Mouse (Mus musculus): ENCODE results near the gene Gatad2a. TPM values are rescaled to one million over a fixed set of nuclear protein-coding genes. Genes with fewer than 3 reads are reported as not detected.

Gene Gatad2a
- polyA plus RNA-seq, 1 experiment, result 51.1 TPM

- DNase-seq (ENCODE audit: low read depth), result no peak
Measured at GRCm38 (mm10) chr8:69937466-69937865, 58.7 kb downstream of the Gatad2a start.

- no peak for DNase-seq (ENCODE audit: low read depth)
Measured at GRCm38 (mm10) chr8:69936050-69936794, 60.0 kb downstream of the Gatad2a start.

- no peak for DNase-seq (ENCODE audit: low read depth)
Measured at GRCm38 (mm10) chr8:69935431-69935830, 60.8 kb downstream of the Gatad2a start.

GRCm38 (mm10) chr8:69934582-69934981 is 61.6 kb downstream of the Gatad2a start:
- DNase-seq (ENCODE audit: low read depth), result no peak

GRCm38 (mm10) chr8:69933811-69934210 is 62.4 kb downstream of the Gatad2a start:
- DNase-seq (ENCODE audit: low read depth), result no peak

GRCm38 (mm10) chr8:69926901-69927300 is 69.3 kb downstream of the Gatad2a start:
- no peak for DNase-seq (ENCODE audit: low read depth)

- DNase-seq (ENCODE audit: low read depth), result no peak
Measured at GRCm38 (mm10) chr8:69923986-69924385, 72.2 kb downstream of the Gatad2a start.

- DNase-seq (ENCODE audit: low read depth), result no peak
Measured at GRCm38 (mm10) chr8:69921141-69921540, 75.0 kb downstream of the Gatad2a start.

GRCm38 (mm10) chr8:69919876-69920662 is 76.1 kb downstream of the Gatad2a start:
- DNase-seq (ENCODE audit: low read depth), result no peak

- no peak for DNase-seq (ENCODE audit: low read depth)
Measured at GRCm38 (mm10) chr8:69919010-69919409, 77.2 kb downstream of the Gatad2a start.

GRCm38 (mm10) chr8:69918506-69918905 is 77.7 kb downstream of the Gatad2a start:
- no peak for DNase-seq (ENCODE audit: low read depth)

GRCm38 (mm10) chr8:69915748-69916147 is 80.4 kb downstream of the Gatad2a start:
- DNase-seq (ENCODE audit: low read depth), result no peak

- DNase-seq (ENCODE audit: low read depth), result no peak
Measured at GRCm38 (mm10) chr8:69914526-69914925, 81.7 kb downstream of the Gatad2a start.

GRCm38 (mm10) chr8:69912478-69913074 is 83.6 kb downstream of the Gatad2a start:
- DNase-seq (ENCODE audit: low read depth), result no peak

- DNase-seq (ENCODE audit: low read depth), result no peak
Measured at GRCm38 (mm10) chr8:69911917-69912316, 84.3 kb downstream of the Gatad2a start.

GRCm38 (mm10) chr8:69907106-69907505 is 89.1 kb downstream of the Gatad2a start:
- no peak for DNase-seq (ENCODE audit: low read depth)

- no peak for DNase-seq (ENCODE audit: low read depth)
Measured at GRCm38 (mm10) chr8:69906260-69906659, 89.9 kb downstream of the Gatad2a start.

- no peak for DNase-seq (ENCODE audit: low read depth)
Measured at GRCm38 (mm10) chr8:69904096-69904495, 92.1 kb downstream of the Gatad2a start.

GRCm38 (mm10) chr8:69903063-69903542 is 93.1 kb downstream of the Gatad2a start:
- peak; percentile 70 for DNase-seq (ENCODE audit: low read depth)

GRCm38 (mm10) chr8:69902163-69903062 is 93.8 kb downstream of the Gatad2a start, which contains the start of the genes Tssk6, Ndufa13 and Yjefn3:
Tssk6 (plus strand) TSS chr8:69902184.
Ndufa13 (minus strand) TSS chr8:69902558.
Yjefn3 (minus strand) TSS chr8:69902712.
- no peak for DNase-seq (ENCODE audit: low read depth)

GRCm38 (mm10) chr8:69901484-69902162 is 94.6 kb downstream of the Gatad2a start:
- DNase-seq (ENCODE audit: low read depth), result peak; percentile 56

Data from gonadal fat pad, adult 2 months (tissue).